Mouse (Mus musculus) hindbrain, postnatal 0 days (tissue): ENCODE measurements around the gene Gipc2. TPM values are rescaled to one million over a fixed set of nuclear protein-coding genes. Genes with fewer than 3 reads are reported as not detected.

Experiments
- ATAC-seq: fragments of 200-750 bp; cut with Nextera tagmentation; 2 replicates; pipeline ENCODE4 v1.8.0; 2017; ENCODE audit warnings: mild to moderate bottlenecking, moderate TSS enrichment, moderate library complexity
- DNase-seq: peaks from one replicate; pipeline ENCODE4 v3.0.0-alpha.2; 2015; ENCODE audit warnings: low spot score
- H3K27ac ChIP-seq: fragments of 300-500 bp; sonication (generic); 2 replicates; pipeline ENCODE4 v1.5.1; 2014; ENCODE audit warnings: mild to moderate bottlenecking
- H3K27me3 ChIP-seq: fragments of 300-500 bp; sonication (generic); 2 replicates; pipeline ENCODE4 v1.6.1; 2014; ENCODE audit warnings: low read length, mixed read lengths; ENCODE audit not compliant: insufficient read depth
- H3K36me3 ChIP-seq: fragments of 300-500 bp; sonication (generic); 2 replicates; pipeline ENCODE4 v1.6.1; 2014; ENCODE audit warnings: low read length, mixed read lengths; ENCODE audit not compliant: insufficient read depth
- H3K4me1 ChIP-seq: fragments of 300-500 bp; sonication (generic); 2 replicates; pipeline ENCODE4 v1.6.1; 2014; ENCODE audit warnings: antibody characterized with exemption, low read length, mixed read lengths; ENCODE audit not compliant: insufficient read depth
- H3K4me2 ChIP-seq: fragments of 300-500 bp; sonication (generic); 2 replicates; pipeline ENCODE4 v1.6.1; 2014; ENCODE audit warnings: low read depth, mild to moderate bottlenecking, low read length, moderate library complexity, mixed read lengths
- H3K4me3 ChIP-seq: fragments of 300-500 bp; sonication (generic); 2 replicates; pipeline ENCODE4 v1.5.1; 2014; ENCODE audit warnings: low read length
- H3K9ac ChIP-seq: fragments of 300-500 bp; sonication (generic); replicated peaks from 2 replicates; pipeline ENCODE4 v1.6.1; 2014; ENCODE audit warnings: mild to moderate bottlenecking, low read length, moderate library complexity, mixed read lengths
- H3K9me3 ChIP-seq: fragments of 300-500 bp; sonication (generic); 2 replicates; pipeline ENCODE4 v1.6.1; 2016; ENCODE audit warnings: low read length, mixed read lengths
- CTCF ChIP-seq: IDR thresholded peaks from 2 replicates; pipeline ENCODE4 v1.5.1; 2016; ENCODE audit warnings: antibody characterized with exemption, control low read depth, low read depth
- WGBS: fragments of 180-500 bp; shearing (Covaris S2); extraction: QIAGEN DNeasy Blood & Tissue Kit; methylation state at CpG from one replicate; pipeline ENCODE4 v1.1.7; 2014; 5-methylcytosine and 5-hydroxymethylcytosine counted together
- polyA plus RNA-seq: library from polyadenylated mRNA; unstranded; fragments of >200 nt; fragmentation: Nextera tagmentation; extraction: Ambion mirVana; gene quantifications from 2 replicates; pipeline ENCODE4 v1.2.1, GENCODE M21; 2015
- total RNA-seq: library from RNA; depleted of rRNA; stranded (reverse); fragments of >200 nt; gene quantifications from 2 replicates; pipeline ENCODE4 v1.2.3, GENCODE M21; 2014; rRNA removed

Gene Gipc2
- total RNA-seq, result 3.1 and 6.7 TPM in 2 replicates
- polyA plus RNA-seq, result 12.8 and 15.6 TPM in 2 replicates

- Histone ChIP-seq H3K27me3 (no peaks in the 10 kb centered on the region), H3K4me1 (peaks cover 9% of the 10 kb centered on the region; the same call in 1 of the 2 replicates), H3K27ac (peak within 1 kb of the TSS; percentile 70), H3K9me3 (no peaks in the 10 kb centered on the region), H3K4me2 (peak within 1 kb of the TSS; percentile 85), H3K4me3 (peak within 1 kb of the TSS; percentile 51), H3K9ac (peak within 1 kb of the TSS; percentile 59), H3K36me3 (no peaks in the 10 kb centered on the region)
- 9% methylated on average over 10 of the region's 10 CpGs for WGBS
- DNase-seq (no peak), ATAC-seq (no peak)
- no peak for TF ChIP-seq CTCF
Measured at GRCm38 (mm10) chr3:152166099-152166423, at the start of gene Gipc2. TSS of gene Gipc2 (minus strand) at chr3:152166230.

DNA sequence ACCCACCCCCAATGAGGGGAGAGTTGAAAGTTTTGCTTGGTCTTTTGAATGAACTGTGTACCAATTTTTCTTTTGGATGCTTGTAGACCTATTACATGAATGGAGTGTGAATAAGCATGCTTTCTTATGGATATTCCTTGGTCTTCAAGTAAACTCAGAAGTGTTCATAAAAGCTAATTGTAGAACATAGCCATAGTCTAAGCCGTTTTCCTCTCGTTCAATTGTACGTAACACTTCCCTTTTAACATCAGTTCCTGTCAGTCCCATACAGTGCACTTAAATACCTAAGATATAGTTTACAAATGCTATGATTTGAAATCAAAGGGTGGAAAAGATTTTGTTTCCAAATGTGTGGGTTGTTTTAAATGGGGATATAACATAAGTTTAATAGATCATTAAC lies 47.4 kb upstream of the Gipc2 start:
- no peak for ATAC-seq
- H3K4me3 ChIP-seq, result 0 out of 2 replicates have a peak overlapping the region, but pooled peaks have one; percentile 7

GRCm38 (mm10) chr3:152211731-152212279 lies 45.8 kb upstream of the Gipc2 start:
- Histone ChIP-seq H3K9me3 (no peaks in the 10 kb centered on the region), H3K4me2 (peak overlapping the region; percentile 82), H3K36me3 (peaks cover 10% of the 10 kb centered on the region; the same call in 1 of the 2 replicates), H3K27ac (peak overlapping the region; percentile 99; the same call in 1 of the 2 replicates), H3K4me1 (peaks cover 11% of the 10 kb centered on the region; the same call in 1 of the 2 replicates), H3K27me3 (no peaks in the 10 kb centered on the region), H3K9ac (peak overlapping the region; percentile 100), H3K4me3 (peak overlapping the region; percentile 63)
- WGBS, result 34% methylated on average over 7 of the region's 7 CpGs
- TF ChIP-seq CTCF, result no peak
- ATAC-seq (no peak), DNase-seq (no peak)

More for the DNA sequence above, 47.4 kb upstream of the Gipc2 start:
- DNase-seq, result no peak
- no peaks in the 10 kb centered on the region for H3K27me3 ChIP-seq
- WGBS, result 43% methylated on average over 3 of the region's 3 CpGs
- peaks cover 11% of the 10 kb centered on the region; the same call in 1 of the 2 replicates for H3K4me1 ChIP-seq
- 0 out of 2 replicates have a peak overlapping the region, but pooled peaks have one; percentile 17 for H3K9ac ChIP-seq
- peaks cover 25% of the 10 kb centered on the region for H3K36me3 ChIP-seq
- no peak overlapping the region for H3K27ac ChIP-seq
- H3K4me2 ChIP-seq, result peak overlapping the region; percentile 82
- no peaks in the 10 kb centered on the region for H3K9me3 ChIP-seq
- TF ChIP-seq CTCF, result no peak

DNA sequence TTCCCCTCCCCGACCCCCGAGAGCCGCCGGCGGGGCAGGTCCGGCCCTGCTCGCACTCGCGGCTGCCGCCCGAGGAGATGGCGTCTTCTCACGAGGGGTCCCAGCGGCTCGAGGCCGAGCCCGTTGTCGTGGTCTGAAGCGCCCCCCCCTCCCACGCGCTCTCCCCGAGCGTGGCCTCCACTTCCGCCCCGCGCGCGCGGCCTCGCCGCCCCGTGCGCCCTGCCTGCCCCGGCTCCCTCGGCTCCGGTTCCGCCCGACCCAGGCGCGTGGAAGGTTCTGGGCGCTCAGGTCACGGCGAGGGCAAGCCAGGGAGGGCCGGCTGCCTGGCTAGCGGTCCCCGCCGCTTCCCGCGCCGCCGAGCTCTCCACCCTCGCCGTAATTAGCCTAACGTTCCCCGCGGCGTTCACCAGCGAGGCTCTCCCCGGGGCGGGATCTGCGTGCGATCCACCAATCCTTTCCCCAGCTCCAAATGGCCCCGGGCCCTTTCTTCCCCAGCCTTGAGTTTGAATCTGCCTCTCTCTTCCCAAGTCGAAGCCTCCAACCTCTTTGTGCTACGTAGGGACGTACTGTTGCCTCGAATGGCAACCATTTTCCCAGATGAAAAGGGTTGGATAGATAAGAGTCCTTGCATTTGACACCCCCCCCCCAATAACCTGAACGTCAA lies 44.8 kb upstream of the Gipc2 start:
- ATAC-seq (peak; percentile 56), DNase-seq (peak; percentile 71)
- peak overlapping the region; percentile 63 for H3K4me3 ChIP-seq
- peaks cover 11% of the 10 kb centered on the region; the same call in 1 of the 2 replicates for H3K4me1 ChIP-seq
- H3K27ac ChIP-seq, result peak overlapping the region; percentile 99
- H3K4me2 ChIP-seq, result peak overlapping the region; percentile 82
- no peaks in the 10 kb centered on the region for H3K27me3 ChIP-seq
- no peak for TF ChIP-seq CTCF
- 0% methylated on average over 45 of the region's 68 CpGs for WGBS
- H3K36me3 ChIP-seq, result peaks cover 4% of the 10 kb centered on the region; the same call in 1 of the 2 replicates
- H3K9ac ChIP-seq, result peak overlapping the region; percentile 100
- no peaks in the 10 kb centered on the region for H3K9me3 ChIP-seq

DNA sequence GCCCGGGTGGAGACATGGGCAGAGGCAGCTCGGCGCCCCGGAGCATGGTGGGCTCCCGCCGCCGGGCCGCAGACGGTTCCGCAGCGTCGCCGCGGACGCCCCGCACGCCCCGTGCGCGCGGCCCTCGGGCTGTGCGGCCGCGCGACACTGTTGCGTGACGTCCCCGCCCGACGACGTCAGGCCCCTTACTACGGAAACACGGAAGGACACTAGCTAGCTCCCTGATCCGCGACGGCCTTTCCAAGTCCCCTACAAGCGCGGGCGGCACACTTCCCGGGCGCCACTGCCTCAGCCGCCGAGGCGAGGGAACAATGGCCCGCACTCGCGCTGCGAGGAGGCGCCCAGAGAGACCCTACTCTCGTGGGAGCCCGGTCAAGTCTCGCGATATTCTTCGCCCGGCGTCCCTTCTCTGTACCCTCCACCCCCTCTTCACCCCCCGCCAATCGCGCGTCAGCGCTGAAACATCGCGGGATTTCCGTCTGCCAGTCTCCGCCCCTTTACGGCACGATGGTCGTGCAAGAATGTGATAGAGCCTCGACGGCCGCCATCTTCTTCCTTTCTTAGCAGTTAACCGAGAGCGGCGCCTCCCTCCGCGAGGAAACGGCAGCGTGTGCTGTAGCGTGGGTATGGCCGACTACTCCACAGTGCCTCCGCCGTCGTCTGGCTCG lies 44.1 kb upstream of the Gipc2 start, which contains the start of the genes Dnajb4 and Fubp1:
Gene Dnajb4 (minus strand): TSS at position 336 of the 668 bp plus-strand sequence.
Gene Fubp1 (plus strand): TSS at position 456 of the 668 bp plus-strand sequence.
- Histone ChIP-seq H3K4me1 (peaks cover 11% of the 10 kb centered on the region; the same call in 1 of the 2 replicates), H3K9ac (peak within 1 kb of the TSS; percentile 100), H3K36me3 (no peaks in the 10 kb centered on the region), H3K4me2 (peak within 1 kb of the TSS; percentile 82), H3K4me3 (peak within 1 kb of the TSS; percentile 63), H3K27me3 (no peaks in the 10 kb centered on the region), H3K27ac (peak within 1 kb of the TSS; percentile 99), H3K9me3 (no peaks in the 10 kb centered on the region)
- WGBS, result under 1% methylated on average over 82 of the region's 85 CpGs
- peak; percentile 9; the same call in 1 of the 2 replicates for TF ChIP-seq CTCF
- peak; percentile 98 for ATAC-seq
- DNase-seq, result peak; percentile 99

- peak; percentile 79 for DNase-seq
- H3K4me2 ChIP-seq, result peak overlapping the region; percentile 78
- H3K9ac ChIP-seq, result peak overlapping the region; percentile 100
- ATAC-seq, result peak; percentile 60
- H3K9me3 ChIP-seq, result no peaks in the 10 kb centered on the region
- no peak for TF ChIP-seq CTCF
- H3K4me3 ChIP-seq, result peak overlapping the region; percentile 63
- peak overlapping the region; percentile 99 for H3K27ac ChIP-seq
- 4% methylated on average over 25 of the region's 25 CpGs for WGBS
- peaks cover 11% of the 10 kb centered on the region; the same call in 1 of the 2 replicates for H3K4me1 ChIP-seq
- H3K27me3 ChIP-seq, result no peaks in the 10 kb centered on the region
- H3K36me3 ChIP-seq, result no peaks in the 10 kb centered on the region
Measured at GRCm38 (mm10) chr3:152209177-152209966, 43.3 kb upstream of the Gipc2 start.
